Mouse (Mus musculus): ENCODE measurements at regions not wholly inside any gene's neighbourhood (a gene's known extent, or its start where the extent isn't known, plus 50 kb on each side); places are given as distances from the start of the nearest gene placed in this dataset.
A peak's percentile ranks its signal among the peaks of the same experiment; 100 is the strongest.

DNA sequence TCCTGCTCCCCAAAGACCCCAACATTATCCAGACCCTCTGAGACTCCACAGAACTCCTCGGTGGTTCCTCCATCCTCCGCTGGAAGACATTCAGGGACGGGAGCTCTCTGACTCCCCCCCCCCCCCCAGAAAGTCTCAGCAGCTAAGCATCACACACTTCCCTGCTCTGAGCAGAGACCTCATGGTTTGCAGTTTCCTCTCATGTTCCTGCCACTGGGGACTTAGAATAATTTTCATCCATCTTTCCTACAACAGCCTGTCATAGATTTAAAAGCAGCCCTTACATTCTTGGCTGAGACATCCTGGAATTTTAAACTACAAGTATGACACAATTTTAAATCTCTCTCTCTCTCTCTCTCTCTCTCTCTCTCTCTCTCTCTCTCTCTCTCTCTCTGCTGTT is 69.2 kb downstream of the Gpr65 start:
- Histone ChIP-seq H3K4me3 (ENCODE audit: low read depth, low read length) (no peak overlapping the region), H3K4me1 (replicated peaks; ENCODE audit: control insufficient read depth, insufficient read depth) (no peaks in the 10 kb centered on the region), H3K27me3 (ENCODE audit: control insufficient read depth, insufficient read depth, low read length) (no peaks in the 10 kb centered on the region), H3K9me3 (ENCODE audit: control insufficient read depth, low read length) (no peaks in the 10 kb centered on the region), H3K27ac (replicated peaks) (no peak overlapping the region), H3K4me2 (replicated peaks; ENCODE audit: low read depth) (no peak overlapping the region), H3K9ac (ENCODE audit: low read length) (no peak overlapping the region), H3K36me3 (ENCODE audit: control insufficient read depth, insufficient read depth, low read length) (no peaks in the 10 kb centered on the region)
- ATAC-seq (ENCODE audit: low FRiP score, low TSS enrichment) (no peak), DNase-seq (ENCODE audit: low spot score) (no peak)
- TF ChIP-seq CTCF (IDR thresholded peaks at IDR 0.05; ENCODE audit: low read depth): no peak
- 35% methylated on average over 3 of the region's 3 CpGs for WGBS

DNA sequence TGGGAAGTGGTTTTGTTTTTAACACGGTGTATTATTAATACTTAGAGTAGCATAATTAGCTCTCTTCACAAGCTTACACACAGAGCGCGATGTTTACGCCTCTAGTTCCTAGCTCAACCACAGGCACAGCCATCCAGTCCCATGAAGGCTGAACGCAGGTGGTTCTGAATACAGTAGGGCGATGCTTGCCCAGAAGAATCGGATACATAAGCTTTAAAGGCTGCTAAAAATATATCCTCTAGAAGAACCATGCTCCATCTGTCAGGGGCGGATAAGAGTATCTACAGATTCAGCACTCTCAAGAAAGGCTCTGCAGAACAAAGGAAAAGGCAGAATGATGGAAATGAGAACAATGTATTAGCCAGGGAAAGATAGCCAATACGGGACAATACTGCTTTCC is 71.1 kb downstream of the Gpr65 start:
- DNase-seq (ENCODE audit: low spot score) (no peak), ATAC-seq (ENCODE audit: low FRiP score, low TSS enrichment) (no peak)
- H3K4me2 ChIP-seq (replicated peaks; ENCODE audit: low read depth): no peak overlapping the region
- no peaks in the 10 kb centered on the region for H3K9me3 ChIP-seq (ENCODE audit: control insufficient read depth, low read length)
- no peak overlapping the region for H3K4me3 ChIP-seq (ENCODE audit: low read depth, low read length)
- no peak overlapping the region for H3K9ac ChIP-seq (ENCODE audit: low read length)
- TF ChIP-seq EP300 (optimal IDR thresholded peaks at IDR 0.05): no peak
- no peak for TF ChIP-seq CTCF (IDR thresholded peaks at IDR 0.05; ENCODE audit: low read depth)
- no peaks in the 10 kb centered on the region for H3K4me1 ChIP-seq (replicated peaks; ENCODE audit: control insufficient read depth, insufficient read depth)
- H3K36me3 ChIP-seq (ENCODE audit: control insufficient read depth, insufficient read depth, low read length): no peaks in the 10 kb centered on the region
- H3K27me3 ChIP-seq (ENCODE audit: control insufficient read depth, insufficient read depth, low read length): no peaks in the 10 kb centered on the region
- no peak overlapping the region for H3K27ac ChIP-seq (replicated peaks)
- WGBS: 87% methylated on average over 9 of the region's 9 CpGs

DNA sequence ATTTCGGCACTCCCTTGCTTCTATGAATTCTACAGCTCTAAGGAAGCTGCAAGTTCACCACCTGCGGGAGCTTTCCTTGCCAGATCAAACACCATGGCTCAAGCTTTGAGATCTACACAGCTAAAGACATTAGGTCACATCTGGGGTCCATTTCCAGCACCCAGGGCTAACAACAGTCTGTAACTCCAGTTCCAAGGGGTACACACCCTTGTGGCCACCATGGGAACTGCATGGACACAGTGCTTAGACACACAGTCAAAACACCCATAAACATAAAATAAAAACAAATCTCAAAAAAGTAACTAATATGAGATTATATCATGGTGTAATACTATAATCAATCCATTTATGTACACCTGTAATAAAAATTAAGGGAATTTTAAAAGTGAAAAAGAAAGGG is 73.7 kb downstream of the Gpr65 start:
- Histone ChIP-seq H3K4me2 (replicated peaks; ENCODE audit: low read depth) (no peak overlapping the region), H3K9me3 (ENCODE audit: control insufficient read depth, low read length) (no peaks in the 10 kb centered on the region), H3K27ac (replicated peaks) (no peak overlapping the region), H3K27me3 (ENCODE audit: control insufficient read depth, insufficient read depth, low read length) (no peaks in the 10 kb centered on the region), H3K36me3 (ENCODE audit: control insufficient read depth, insufficient read depth, low read length) (no peaks in the 10 kb centered on the region), H3K4me3 (ENCODE audit: low read depth, low read length) (no peak overlapping the region), H3K9ac (ENCODE audit: low read length) (no peak overlapping the region), H3K4me1 (replicated peaks; ENCODE audit: control insufficient read depth, insufficient read depth) (no peaks in the 10 kb centered on the region)
- 86% methylated on average over 2 of the region's 2 CpGs for WGBS
- ATAC-seq (ENCODE audit: low FRiP score, low TSS enrichment): no peak
- no peak for TF ChIP-seq EP300 (optimal IDR thresholded peaks at IDR 0.05)
- peak; percentile 68 for TF ChIP-seq CTCF (IDR thresholded peaks at IDR 0.05; ENCODE audit: low read depth)
- no peak for DNase-seq (ENCODE audit: low spot score)

DNA sequence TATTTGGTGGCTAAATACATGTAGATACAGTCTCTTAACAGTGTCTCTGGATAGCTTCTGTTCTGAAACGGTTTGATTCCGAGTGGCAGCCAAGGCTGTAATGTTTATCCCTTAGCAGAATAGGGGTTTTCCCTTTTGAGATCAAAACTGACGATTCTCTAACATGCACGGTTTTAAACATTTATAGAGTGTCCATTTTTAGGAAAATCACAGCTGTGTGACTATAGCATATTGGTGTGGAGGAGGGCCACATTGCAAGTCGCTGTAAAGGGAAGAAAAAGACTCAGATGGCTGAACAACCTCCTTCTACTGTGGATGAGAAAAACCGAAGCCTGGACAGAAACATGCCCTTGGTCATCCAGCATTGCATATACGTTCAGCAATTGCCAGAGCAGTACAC is 75.2 kb downstream of the Gpr65 start:
- no peak overlapping the region for H3K4me3 ChIP-seq (ENCODE audit: low read depth, low read length)
- no peak for ATAC-seq (ENCODE audit: low FRiP score, low TSS enrichment)
- H3K36me3 ChIP-seq (ENCODE audit: control insufficient read depth, insufficient read depth, low read length): no peaks in the 10 kb centered on the region
- H3K9ac ChIP-seq (ENCODE audit: low read length): no peak overlapping the region
- H3K4me1 ChIP-seq (replicated peaks; ENCODE audit: control insufficient read depth, insufficient read depth): no peaks in the 10 kb centered on the region
- 57% methylated on average over 7 of the region's 7 CpGs for WGBS
- H3K4me2 ChIP-seq (replicated peaks; ENCODE audit: low read depth): no peak overlapping the region
- no peak overlapping the region for H3K27ac ChIP-seq (replicated peaks)
- TF ChIP-seq CTCF (IDR thresholded peaks at IDR 0.05; ENCODE audit: low read depth): no peak
- TF ChIP-seq EP300 (optimal IDR thresholded peaks at IDR 0.05): no peak
- no peaks in the 10 kb centered on the region for H3K9me3 ChIP-seq (ENCODE audit: control insufficient read depth, low read length)
- no peaks in the 10 kb centered on the region for H3K27me3 ChIP-seq (ENCODE audit: control insufficient read depth, insufficient read depth, low read length)
- DNase-seq (ENCODE audit: low spot score): no peak

DNA sequence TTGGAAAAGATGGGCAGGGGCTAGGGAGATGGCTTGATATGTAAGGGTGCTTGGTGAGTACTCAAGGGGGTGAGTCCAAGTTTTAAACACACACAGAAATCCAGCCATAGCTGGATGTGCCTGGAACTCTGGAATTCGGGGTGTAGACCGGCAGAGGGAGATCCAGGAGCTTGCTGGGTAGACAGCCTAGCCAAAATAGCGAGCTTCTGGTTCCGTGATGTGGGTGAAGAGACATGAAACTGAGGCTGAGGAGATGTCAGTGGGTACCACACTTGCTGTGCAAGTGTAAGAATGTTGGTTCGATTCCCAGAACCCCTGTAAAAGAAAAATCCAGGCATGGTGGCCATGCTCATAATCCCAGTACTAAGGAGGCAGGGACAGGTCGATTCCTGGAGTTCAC is 78.6 kb downstream of the Gpr65 start:
- Histone ChIP-seq H3K4me3 (ENCODE audit: low read depth, low read length) (no peak overlapping the region), H3K36me3 (ENCODE audit: control insufficient read depth, insufficient read depth, low read length) (no peaks in the 10 kb centered on the region), H3K9me3 (ENCODE audit: control insufficient read depth, low read length) (no peaks in the 10 kb centered on the region), H3K27ac (replicated peaks) (no peak overlapping the region), H3K9ac (ENCODE audit: low read length) (no peak overlapping the region), H3K27me3 (ENCODE audit: control insufficient read depth, insufficient read depth, low read length) (no peaks in the 10 kb centered on the region), H3K4me2 (replicated peaks; ENCODE audit: low read depth) (no peak overlapping the region), H3K4me1 (replicated peaks; ENCODE audit: control insufficient read depth, insufficient read depth) (no peaks in the 10 kb centered on the region)
- DNase-seq (ENCODE audit: low spot score) (no peak), ATAC-seq (ENCODE audit: low FRiP score, low TSS enrichment) (no peak)
- TF ChIP-seq EP300 (optimal IDR thresholded peaks at IDR 0.05) (no peak), CTCF (IDR thresholded peaks at IDR 0.05; ENCODE audit: low read depth) (no peak)
- 83% methylated on average over 6 of the region's 6 CpGs for WGBS

DNA sequence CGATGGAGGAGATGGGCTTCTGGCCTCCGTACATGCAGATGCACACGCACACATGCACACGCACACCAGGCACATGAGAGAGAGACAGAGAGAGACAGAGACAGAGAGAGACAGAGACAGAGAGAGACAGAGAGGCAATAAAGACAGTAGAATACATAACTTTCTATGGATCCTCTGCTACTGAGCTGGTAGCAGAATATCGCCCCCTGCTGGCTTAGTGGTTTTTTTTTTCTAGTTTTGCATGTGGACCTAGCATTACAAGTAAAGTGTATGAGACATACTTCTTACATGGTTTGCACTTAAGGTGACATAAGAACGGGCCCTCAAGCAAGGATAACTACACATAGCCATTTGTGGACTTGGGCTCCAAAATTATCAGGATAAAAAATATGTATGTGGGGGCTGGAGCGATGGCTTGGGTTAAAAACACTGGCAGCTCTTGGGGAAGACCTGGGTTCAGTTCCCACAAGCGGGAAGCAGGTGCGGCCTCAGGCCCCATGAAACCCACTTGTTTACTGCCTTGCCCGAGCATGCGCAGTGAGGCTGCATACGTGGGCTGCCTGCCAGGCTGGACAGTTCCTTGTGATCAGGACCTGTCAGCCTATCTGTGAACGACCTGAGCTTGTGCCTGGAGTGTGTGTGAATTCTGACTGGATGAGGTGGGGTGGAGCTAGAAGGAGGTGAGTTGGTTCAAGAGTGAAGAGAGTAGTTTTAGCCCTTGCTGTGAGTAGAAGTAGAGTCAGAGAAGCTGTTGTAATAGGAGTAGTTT is 79.3 kb downstream of the Gpr65 start:
- Histone ChIP-seq H3K36me3 (ENCODE audit: control insufficient read depth, insufficient read depth, low read length) (no peaks in the 10 kb centered on the region), H3K9me3 (ENCODE audit: control insufficient read depth, low read length) (no peaks in the 10 kb centered on the region), H3K4me3 (ENCODE audit: low read depth, low read length) (no peak overlapping the region), H3K27ac (replicated peaks) (no peak overlapping the region), H3K9ac (ENCODE audit: low read length) (no peak overlapping the region), H3K4me1 (replicated peaks; ENCODE audit: control insufficient read depth, insufficient read depth) (no peaks in the 10 kb centered on the region), H3K4me2 (replicated peaks; ENCODE audit: low read depth) (no peak overlapping the region), H3K27me3 (ENCODE audit: control insufficient read depth, insufficient read depth, low read length) (no peaks in the 10 kb centered on the region)
- DNase-seq (ENCODE audit: low spot score) (no peak), ATAC-seq (ENCODE audit: low FRiP score, low TSS enrichment) (no peak)
- 69% methylated on average over 13 of the region's 13 CpGs for WGBS
- TF ChIP-seq CTCF (IDR thresholded peaks at IDR 0.05; ENCODE audit: low read depth) (peak; percentile 74), EP300 (optimal IDR thresholded peaks at IDR 0.05) (no peak)

All from stomach, postnatal 0 days (tissue).